Mouse (Mus musculus) layer of hippocampus, postnatal 14 days (tissue): ENCODE results near the gene Ddx51. TPM values are rescaled to one million over a fixed set of nuclear protein-coding genes. Genes with fewer than 3 reads are reported as not detected.

Source experiments
- DNase-seq, 2 experiments: peaks; one replicate each; pipeline ENCODE4 v3.0.0; 2021 to 2022; ENCODE audit warnings: low spot score in 2 of 2, mixed read lengths in 1 of 2
- long read RNA-seq, 2 experiments: library from polyadenylated mRNA; stranded (forward); transcript quantifications; one replicate each; pipeline ENCODE4 v2.0.0; 2021
- total RNA-seq, 2 experiments: library from RNA; stranded (reverse); gene quantifications; 2 replicates each; pipeline ENCODE4 v1.2.3; 2021

Gene Ddx51
- total RNA-seq = 10 to 100 TPM; 21.7 to 24.2 TPM
- long read RNA-seq, experiment 1, full-length matches to known transcripts = 5 of 9 reads
- long read RNA-seq, experiment 1, partial matches to known transcripts = 0 of 9 reads
- long read RNA-seq, experiment 1, other reads (novel, unspliced or antisense) = 4 of 9 reads
- long read RNA-seq, experiment 2, full-length matches to known transcripts = 10 of 16 reads
- long read RNA-seq, experiment 2, partial matches to known transcripts = 0 of 16 reads
- long read RNA-seq, experiment 2, other reads (novel, unspliced or antisense) = 6 of 16 reads

DNA sequence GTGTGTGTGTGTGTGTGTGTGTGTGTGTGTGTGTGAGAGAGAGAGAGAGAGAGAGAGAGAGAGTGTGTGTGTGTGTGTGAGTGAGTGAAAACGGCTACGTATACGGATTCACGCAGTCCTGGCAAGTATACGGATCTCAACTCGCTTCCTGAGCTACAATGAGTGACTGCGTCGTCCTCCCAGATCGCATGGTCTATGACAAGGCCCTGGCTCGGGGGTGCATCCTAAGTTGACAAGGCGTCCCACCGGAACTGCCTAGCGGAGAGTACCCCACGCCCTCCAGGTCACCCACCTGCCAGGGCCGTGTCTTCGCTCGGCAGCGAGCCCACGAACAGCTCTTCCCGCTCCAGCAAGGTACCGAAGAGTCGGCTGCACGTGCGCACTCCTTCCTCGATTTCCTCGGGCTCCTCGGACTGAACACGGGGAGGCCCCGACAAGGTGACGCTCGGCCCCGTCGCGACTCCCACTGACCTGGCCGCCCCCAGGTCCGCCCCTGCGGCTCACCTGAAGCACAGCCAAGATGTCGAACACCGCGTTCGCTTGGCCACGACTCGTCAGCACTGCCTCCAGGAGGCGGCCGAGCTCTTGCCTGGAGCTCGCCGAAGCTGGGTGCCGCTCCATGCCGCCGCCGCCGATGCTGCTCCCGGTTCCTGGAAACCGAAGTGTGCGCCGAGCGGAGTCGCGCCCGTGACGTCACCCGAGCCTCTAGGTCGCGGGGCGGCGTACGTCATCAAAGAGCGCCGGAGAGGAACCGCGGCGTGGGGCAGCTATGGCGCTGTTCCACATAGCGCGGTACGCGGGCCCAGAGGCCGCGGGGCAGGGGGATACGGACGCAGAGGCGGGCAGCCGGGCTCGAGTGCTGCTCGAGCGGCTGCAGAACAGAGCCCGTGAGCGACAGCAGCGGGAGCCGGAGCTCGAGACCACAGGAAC is at the start of gene Ddx51, which contains the start of gene Noc4l:
Gene Ddx51, plus strand, starts transcription at position 733 of the 930 bp plus-strand sequence.
Gene Noc4l, minus strand, starts transcription at position 699 of the 930 bp plus-strand sequence.
- DNase-seq = peak; percentile 94 to 96

- no peak for DNase-seq
Measured at GRCm38 (mm10) chr5:110604311-110604710, 48.9 kb upstream of the Ddx51 start.

DNA sequence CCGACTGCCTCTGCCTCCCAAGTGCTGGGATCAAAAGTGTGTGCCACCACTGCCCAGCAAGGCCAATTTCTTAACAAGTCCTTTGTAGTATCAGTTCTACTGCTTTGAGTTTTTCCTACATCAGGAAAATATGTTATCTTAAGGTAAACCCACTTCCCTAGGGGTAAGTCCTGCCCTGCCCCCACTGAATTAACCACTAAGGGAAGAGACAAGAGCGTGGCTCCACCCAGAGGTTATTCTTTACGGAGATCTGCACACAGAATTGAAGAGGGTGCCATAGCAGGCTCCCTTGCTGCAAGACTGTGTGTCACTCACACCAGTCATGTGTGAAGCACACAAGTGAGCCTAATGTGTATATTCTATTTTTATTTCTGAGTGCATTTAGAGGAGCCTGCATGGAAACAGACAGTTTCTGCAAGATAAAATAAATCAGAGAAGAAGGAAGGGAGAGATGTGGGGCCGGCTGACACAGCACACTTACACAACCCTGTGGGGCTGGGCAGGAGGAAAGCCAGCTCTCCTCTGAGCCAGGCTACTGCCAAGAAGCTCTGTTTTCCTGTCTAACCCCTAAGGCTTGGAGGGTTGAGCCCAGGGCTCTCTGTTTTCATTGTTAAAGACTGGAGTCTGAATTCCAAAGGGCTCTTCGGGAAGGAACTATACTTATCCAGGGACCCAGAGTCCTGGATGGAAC is 47.6 kb upstream of the Ddx51 start:
- DNase-seq = no peak

DNA sequence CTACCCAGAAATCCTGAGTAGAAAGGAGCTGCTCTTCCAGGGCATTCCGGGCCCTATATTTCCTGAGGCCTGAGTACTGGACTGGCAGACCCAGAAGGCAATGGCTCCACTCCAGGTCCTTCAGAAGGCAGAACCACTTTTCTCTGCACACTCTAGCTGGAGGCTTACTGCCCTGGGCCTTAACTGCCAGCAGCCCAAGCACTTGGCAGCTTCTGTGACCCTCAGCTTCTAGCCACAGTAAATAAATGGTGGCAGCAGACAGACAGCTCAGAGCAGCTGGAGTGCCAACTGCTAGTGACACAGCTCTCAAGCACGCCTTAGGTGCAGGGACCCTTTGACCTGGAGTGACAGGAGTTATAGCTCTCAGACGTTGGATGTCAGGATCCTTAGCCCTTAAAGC is 45.5 kb upstream of the Ddx51 start:
- DNase-seq = peak in 1 of 2 experiments; percentile 25

- DNase-seq = no peak
Measured at GRCm38 (mm10) chr5:110608336-110608735, 44.9 kb upstream of the Ddx51 start.

GRCm38 (mm10) chr5:110608941-110609340 is 44.3 kb upstream of the Ddx51 start:
- DNase-seq = no peak

DNA sequence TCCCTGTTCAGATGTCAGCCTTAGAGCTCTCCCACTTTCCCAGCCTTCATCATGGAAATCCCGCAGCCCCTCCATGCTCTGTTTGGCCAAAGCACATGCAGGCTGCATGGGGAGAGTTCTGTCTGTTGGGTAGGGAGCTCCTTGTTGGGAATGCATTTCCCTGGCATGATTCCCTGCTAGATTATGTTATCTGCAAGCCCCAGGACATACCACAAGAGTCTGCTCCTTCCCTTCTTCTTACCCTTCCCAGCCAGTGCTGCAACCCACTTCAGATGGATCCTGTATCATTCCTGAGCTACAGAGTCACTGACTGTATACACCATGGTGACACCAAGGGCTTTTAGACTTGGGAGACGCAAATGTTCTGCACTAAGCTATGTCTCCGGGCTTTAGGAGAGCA is 43.8 kb upstream of the Ddx51 start:
- DNase-seq = no peak

- DNase-seq = no peak
Measured at GRCm38 (mm10) chr5:110609868-110610267, 43.4 kb upstream of the Ddx51 start.

GRCm38 (mm10) chr5:110610484-110610883 is 42.8 kb upstream of the Ddx51 start:
- DNase-seq = no peak

DNA sequence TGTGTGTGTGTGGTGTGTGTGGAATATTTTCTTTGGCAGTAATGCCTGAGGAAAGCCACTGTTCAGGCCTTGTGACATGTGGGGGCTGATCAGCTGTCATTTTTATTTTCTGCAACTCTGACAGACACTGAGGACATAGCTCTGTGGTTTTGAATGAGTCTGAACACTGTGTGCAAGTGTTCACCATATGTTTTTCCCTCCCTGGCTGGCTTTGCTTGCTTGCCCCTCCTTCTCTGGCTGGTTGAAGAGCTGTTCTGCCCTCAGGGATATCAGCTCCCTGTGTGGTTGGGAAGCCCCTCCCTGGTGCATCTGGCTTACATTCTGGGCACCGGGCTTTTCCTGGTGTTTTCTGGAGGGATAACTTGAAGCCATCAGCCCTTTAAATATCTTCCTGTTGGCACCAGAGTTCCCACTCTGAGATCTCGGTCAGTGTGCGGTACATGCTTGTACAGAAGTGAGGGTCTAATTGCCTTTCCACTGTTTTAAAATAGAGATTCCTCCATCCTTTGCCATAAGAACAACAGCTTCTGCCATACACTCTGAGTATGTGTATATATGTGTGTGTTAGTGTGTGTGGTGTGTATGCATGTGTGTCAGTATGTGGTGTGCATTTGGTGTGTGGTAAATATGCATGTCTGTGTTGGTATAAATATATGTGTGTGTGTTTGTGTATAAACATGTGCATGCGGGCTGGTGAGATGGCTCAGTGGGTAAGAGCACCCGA is 41.7 kb upstream of the Ddx51 start:
- peak in 1 of 2 experiments; percentile 83 for DNase-seq

DNA sequence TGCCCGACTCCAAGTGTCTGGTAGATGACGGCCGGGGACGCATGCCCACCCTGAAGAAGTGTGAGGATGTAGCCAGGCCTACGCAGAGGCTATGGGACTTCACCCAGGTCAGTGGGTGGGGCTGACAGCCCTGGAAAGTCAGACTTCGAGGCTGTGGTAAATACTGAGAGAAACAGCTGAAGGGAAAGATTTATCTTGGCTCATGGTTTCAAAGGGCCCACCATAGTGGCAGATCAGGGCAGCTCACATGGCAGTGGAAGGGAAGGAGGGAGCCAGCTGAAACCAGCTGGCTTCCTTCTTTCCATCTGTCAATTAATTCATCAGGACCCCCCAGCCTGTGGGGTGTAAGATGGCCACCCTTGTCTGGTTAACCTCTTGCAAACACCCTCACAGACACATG is 34.0 kb upstream of the Ddx51 start:
- no peak for DNase-seq

DNA sequence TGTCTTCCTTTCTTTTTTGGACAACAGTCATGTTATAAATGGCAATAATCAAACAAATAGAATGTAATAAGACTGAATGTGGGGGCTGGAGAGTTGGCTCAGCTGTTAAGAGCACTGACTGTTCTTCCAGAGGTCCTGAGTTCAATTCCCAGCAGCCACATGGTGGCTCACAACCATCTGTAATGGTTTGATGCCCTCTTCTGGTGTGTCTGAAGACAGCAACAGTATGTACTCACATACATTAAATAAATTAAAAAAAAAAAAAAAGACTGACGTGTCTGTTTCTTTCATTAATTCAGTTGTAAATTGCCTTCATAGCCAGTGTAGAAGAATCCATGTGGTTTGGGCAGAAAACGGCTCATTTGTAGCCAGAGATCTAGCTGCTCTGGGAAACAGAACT is 28.9 kb upstream of the Ddx51 start:
- DNase-seq = no peak

- DNase-seq = peak; percentile 34 to 61
Measured at GRCm38 (mm10) chr5:110627351-110627750, 25.9 kb upstream of the Ddx51 start.

GRCm38 (mm10) chr5:110628156-110628555 is 25.1 kb upstream of the Ddx51 start:
- no peak for DNase-seq

DNA sequence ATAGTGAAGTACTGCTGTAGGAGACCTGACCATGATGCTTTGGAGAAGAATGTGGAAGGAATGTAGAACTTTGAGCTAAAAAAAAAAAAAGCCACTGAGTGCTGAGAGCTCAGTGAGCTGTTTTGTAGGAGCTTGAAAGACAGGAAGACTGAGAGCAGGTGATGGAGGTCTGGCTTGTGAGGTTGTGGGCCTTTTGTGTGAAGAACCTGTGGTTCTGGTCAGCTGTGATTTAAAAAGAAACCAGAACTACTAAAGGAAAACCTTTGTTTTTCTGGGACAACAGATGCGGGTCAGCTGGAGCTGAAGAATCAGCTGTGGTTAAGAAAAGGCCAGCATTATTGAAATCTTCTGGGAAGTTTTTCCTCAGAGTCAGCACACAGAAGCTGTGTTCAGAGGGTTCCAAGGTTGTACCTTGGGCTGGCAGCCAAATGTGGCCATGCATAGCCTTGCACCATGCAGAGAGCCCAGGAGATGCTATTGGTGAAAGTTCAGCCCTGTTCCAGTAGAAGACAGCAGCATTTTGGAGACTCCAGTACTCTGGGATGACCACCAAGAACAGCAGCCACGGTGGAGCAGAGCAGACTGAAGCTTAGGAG is 23.6 kb upstream of the Ddx51 start:
- no peak for DNase-seq

GRCm38 (mm10) chr5:110635951-110636707 is 17.1 kb upstream of the Ddx51 start:
- peak in 1 of 2 experiments; percentile 52 for DNase-seq

- no peak for DNase-seq
Measured at GRCm38 (mm10) chr5:110638306-110639074, 14.8 kb upstream of the Ddx51 start.

GRCm38 (mm10) chr5:110639459-110639858 is 13.8 kb upstream of the Ddx51 start:
- peak; percentile 73 to 80 for DNase-seq

DNA sequence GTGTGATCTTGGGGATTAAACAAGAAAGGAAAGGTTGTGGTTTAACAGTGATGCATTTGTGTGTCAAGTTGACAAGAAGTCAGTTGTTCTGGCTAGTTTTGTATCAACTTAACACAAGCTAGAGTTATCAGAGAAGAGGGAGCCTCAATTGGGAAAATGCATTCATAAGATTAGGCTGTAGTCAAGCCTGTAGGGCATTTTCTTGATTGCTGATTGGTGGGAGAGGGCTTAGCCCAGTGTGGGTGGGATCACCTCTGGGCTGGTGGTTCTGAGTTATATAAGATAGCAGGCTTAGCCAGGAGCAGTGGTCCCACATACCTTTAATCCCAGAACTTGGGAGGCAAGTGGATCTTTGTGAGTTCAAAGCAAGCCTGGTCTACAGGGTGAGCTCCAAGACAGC is 6.9 kb upstream of the Ddx51 start:
- DNase-seq = no peak
